Mouse (Mus musculus) left cerebral cortex, postnatal 4 days (tissue): ENCODE measurements around the gene Nr4a3. TPM values are rescaled to one million over a fixed set of nuclear protein-coding genes. Genes with fewer than 3 reads are reported as not detected.

Experiments
- DNase-seq: peaks from one replicate; pipeline ENCODE4 v3.0.0-alpha.2; 2022
- intact Hi-C: fragments of 180-260 bp; cut with DNase I; formaldehyde crosslinking; loops from one replicate; pipeline ENCODE4 v1.15.1; 2025
- total RNA-seq, 2 experiments: library from RNA; stranded (reverse); gene quantifications; 2 replicates each; pipeline ENCODE4 v1.2.3; 2021

The Nr4a3 gene
- total RNA-seq, 2 experiments from 2014 or later: 40.2 to 46.8 TPM

DNA sequence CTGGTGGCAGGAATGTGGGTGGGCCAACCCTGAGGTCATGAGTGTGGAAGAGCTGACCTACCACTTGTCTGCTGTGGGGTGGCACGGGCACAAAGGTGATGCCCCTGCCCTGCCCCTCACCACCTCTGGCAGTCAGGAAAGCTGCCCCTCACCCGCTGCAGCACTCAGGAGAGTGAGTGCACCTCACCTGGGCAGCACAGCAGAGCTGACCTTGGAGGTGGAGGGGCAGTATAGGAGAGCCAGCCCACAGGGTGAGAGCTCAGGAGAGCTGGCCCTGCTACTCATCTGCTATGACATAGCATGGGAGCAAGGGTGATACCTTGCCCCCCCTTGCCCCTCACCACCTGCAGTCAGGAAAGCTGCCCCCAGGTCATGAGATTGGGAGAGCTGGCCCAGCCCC lies 57.0 kb downstream of the Nr4a3 start:
- no peak for DNase-seq
- intact Hi-C loops: no loop called here

DNA sequence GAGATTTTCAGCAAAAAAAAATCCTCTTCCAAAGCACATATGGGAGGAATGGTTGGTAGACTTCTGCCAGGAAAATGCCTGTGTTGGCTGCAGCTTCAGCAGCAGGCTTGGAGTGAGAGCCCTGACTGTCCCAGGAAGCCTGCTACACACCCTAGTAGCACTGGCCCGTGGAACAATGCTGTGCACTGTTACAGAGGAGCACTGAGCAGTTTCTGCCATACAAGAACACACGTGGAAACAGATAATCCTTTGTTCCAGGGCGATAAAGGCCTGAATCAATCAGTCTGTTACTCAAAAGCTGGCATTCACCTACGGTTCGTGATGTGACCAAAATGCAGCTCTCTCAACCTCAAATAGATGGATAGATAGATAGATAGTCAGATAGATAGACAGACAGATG lies 60.4 kb downstream of the Nr4a3 start:
- DNase-seq: no peak

GRCm38 (mm10) chr4:48107086-48107485 lies 62.1 kb downstream of the Nr4a3 start:
- DNase-seq: no peak
- intact Hi-C loops: no loop called here

More for the DNA sequence above, 60.4 kb downstream of the Nr4a3 start:
- intact Hi-C loops: no loop called here

DNA sequence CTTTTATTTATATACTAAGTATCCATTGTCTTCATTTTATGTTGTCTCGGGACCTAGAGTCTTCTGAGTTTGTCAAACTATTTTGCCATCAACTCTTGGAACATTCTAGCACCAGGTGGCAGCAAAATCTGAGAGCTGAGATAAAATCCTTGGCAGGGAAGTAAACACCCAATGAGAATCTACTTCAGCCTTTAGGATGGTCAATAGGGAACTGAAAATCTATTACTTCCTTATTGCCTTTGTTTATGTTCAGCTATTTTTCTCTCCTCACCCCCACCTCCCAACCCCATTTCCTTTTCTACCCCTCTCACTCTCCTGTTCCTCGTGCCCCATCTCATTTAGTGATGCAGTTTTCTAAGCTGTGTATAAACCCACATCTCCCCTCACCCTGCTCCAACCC lies 63.6 kb downstream of the Nr4a3 start:
- intact Hi-C loops: no loop called here
- DNase-seq: no peak

DNA sequence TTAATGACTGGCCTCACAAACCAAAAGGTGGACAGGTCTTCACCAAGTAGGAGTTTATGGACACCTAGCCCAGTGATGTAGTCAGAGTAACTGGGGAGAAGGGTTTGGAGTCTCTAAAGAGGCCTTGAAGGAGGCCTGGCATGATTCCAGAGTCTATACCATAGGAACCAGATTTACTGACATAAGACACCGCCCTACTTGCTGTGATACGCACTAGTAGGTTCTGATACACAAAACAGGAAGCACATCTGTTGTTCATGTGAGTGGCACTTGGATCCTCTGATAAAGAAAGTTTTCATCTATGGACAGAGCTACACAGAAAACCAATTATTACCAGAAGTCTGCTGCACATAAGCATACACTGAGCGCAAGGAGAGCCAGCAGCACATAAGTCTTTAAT lies 65.4 kb downstream of the Nr4a3 start:
- DNase-seq: no peak
- intact Hi-C loops: no loop called here

- peak; percentile 4 for DNase-seq
- intact Hi-C loops: no loop called here
These were observed 71.2 kb downstream of the Nr4a3 start for GRCm38 (mm10) chr4:48116191-48116590.

DNA sequence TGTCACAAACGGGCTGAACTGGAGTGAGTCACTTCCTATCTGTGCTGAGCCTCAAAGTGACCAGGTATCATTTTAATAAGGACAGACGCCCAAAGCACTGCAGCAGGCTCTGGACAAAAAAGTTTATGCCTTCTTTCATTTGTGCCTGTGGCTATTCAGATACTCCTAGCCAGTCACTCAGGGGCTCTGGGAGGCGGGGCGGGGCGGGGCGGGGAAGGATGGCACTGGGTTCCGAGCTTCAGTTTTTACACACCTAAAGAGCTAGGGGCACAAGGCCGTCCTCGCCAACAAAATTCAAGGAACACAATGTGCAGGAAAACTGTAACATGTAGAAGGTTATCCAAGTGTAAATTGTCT lies 79.4 kb downstream of the Nr4a3 start:
- no peak for DNase-seq
- intact Hi-C loops: no loop called here

GRCm38 (mm10) chr4:48124773-48125469 lies 80.0 kb downstream of the Nr4a3 start, which contains the start of gene Stx17:
Stx17 (plus strand) TSS chr4:48124915.
- DNase-seq: peak; percentile 88
- intact Hi-C loops: no loop called here

- no peak for DNase-seq
- intact Hi-C loops: no loop called here
These were observed 85.4 kb downstream of the Nr4a3 start for GRCm38 (mm10) chr4:48130314-48130713.

DNA sequence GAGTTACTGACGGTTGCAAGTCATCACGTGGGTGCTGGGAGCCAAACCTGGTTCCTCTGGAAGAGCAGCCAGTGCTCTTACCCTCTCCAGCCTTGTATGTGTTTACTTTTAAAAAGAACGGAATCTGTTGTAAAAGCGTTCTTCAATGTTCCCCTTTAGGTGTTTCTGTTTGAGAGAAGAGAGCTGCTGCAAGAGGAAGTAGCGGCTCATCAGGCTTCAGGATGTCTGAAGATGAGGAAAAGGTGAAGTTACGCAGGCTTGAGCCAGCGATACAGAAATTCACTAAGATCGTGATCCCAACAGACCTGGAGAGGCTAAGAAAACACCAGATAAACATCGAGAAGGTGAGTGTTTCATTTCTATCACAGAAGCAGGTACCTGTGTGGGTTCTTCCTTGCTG lies 86.7 kb downstream of the Nr4a3 start:
- intact Hi-C loops: no loop called here
- DNase-seq: no peak

- DNase-seq: no peak
- intact Hi-C loops: no loop called here
These were observed 87.8 kb downstream of the Nr4a3 start for GRCm38 (mm10) chr4:48132721-48133120.

Other genes with a start within 250 kb of the Nr4a3 start
- gene Stx17, start 79.8 kb downstream of the Nr4a3 start, total RNA-seq: 10 to 100 TPM; 31.1 to 31.6 TPM
- gene Erp44, start 234.4 kb downstream of the Nr4a3 start, total RNA-seq: 10 to 100 TPM; 36.4 to 38.1 TPM
- 10 to 100 TPM; 14.4 to 14.6 TPM for gene Invs, start 234.6 kb downstream of the Nr4a3 start, total RNA-seq